Comparison of ENCODE assay signal across 22 mouse cellular contexts in genomic region chr15:69690501-69690900, GRCm38 (mm10).
"Had no signal": no experiment of that assay in that cellular context is flagged by ENCODE, and none has a peak within 500 bp of the region (broad histone marks: within the 10 kb centered on the region; RNA-seq: fewer than 3 reads in every experiment).

No protein-coding gene starts in this region.

- DNase-seq: heart, postnatal 10 days; heart, postnatal 14 days; heart, postnatal 36 days; heart, postnatal 4 days; kidney, adult 11 months; kidney, adult 18-20 months; kidney, adult 2 months; kidney, adult 8-10 months; kidney, adult 9 months; kidney, postnatal 10 days; kidney, postnatal 14 days; kidney, postnatal 25 days; kidney, postnatal 36 days; kidney, postnatal 4 days; layer of hippocampus, adult 9-11 months; layer of hippocampus, postnatal 36 days had no signal

- ATAC-seq: hindbrain, embryonic 16.5 days; hindbrain, postnatal 0 days; inflammation-experienced regulatory T-cells, adult 6 months; intestine, embryonic 15.5 days; intestine, embryonic 16.5 days; intestine, postnatal 0 days had no signal
